Mouse (Mus musculus) limb, embryonic 11.5 days (tissue): ENCODE data around the gene 5830411N06Rik. TPM values are rescaled to one million over a fixed set of nuclear protein-coding genes. Genes with fewer than 3 reads are reported as not detected.

Experiments used
- ATAC-seq: fragments of 200-750 bp; cut with Nextera tagmentation; 2 replicates; pipeline ENCODE4 v1.8.0; 2017; ENCODE audit warnings: low read depth; ENCODE audit not compliant: insufficient number of reproducible peaks, low FRiP score, low TSS enrichment
- DNase-seq: peaks from one replicate; pipeline ENCODE4 v3.0.0-alpha.2; 2015; ENCODE audit warnings: low spot score
- H3K27ac ChIP-seq: fragments of 300-500 bp; sonication (generic); replicated peaks from 2 replicates; pipeline ENCODE4 v1.5.1; 2014; ENCODE audit warnings: low read depth, mild to moderate bottlenecking, low read length
- H3K27me3 ChIP-seq: fragments of 300-500 bp; sonication (generic); 2 replicates; pipeline ENCODE4 v1.6.1; 2014; ENCODE audit warnings: mild to moderate bottlenecking, low read length, mixed read lengths; ENCODE audit not compliant: control insufficient read depth, insufficient read depth
- H3K36me3 ChIP-seq: fragments of 300-500 bp; sonication (generic); 2 replicates; pipeline ENCODE4 v1.6.1; 2014; ENCODE audit warnings: mild to moderate bottlenecking, low read length, moderate library complexity, mixed read lengths; ENCODE audit not compliant: control insufficient read depth, insufficient read depth
- H3K4me1 ChIP-seq: fragments of 300-500 bp; sonication (generic); 2 replicates; pipeline ENCODE4 v1.6.1; 2014; ENCODE audit warnings: low read length, mixed read lengths; ENCODE audit not compliant: control insufficient read depth, insufficient read depth
- H3K4me2 ChIP-seq: fragments of 300-500 bp; sonication (generic); 2 replicates; pipeline ENCODE4 v1.6.1; 2014; ENCODE audit warnings: low read depth, mild to moderate bottlenecking, moderate library complexity; ENCODE audit not compliant: severe bottlenecking
- H3K4me3 ChIP-seq: fragments of 300-500 bp; sonication (generic); 2 replicates; pipeline ENCODE4 v1.5.1; 2014; ENCODE audit warnings: low read depth, low read length
- H3K9ac ChIP-seq: fragments of 300-500 bp; sonication (generic); 2 replicates; pipeline ENCODE4 v1.6.1; 2014; ENCODE audit warnings: mild to moderate bottlenecking, low read length
- H3K9me3 ChIP-seq: fragments of 300-500 bp; sonication (generic); 2 replicates; pipeline ENCODE4 v1.6.1; 2016; ENCODE audit warnings: low read length; ENCODE audit not compliant: control insufficient read depth
- WGBS: fragments of 180-500 bp; shearing (Covaris S2); extraction: QIAGEN DNeasy Blood & Tissue Kit; methylation state at CpG from one replicate; pipeline ENCODE4 v1.1.7; 2014; 5-methylcytosine and 5-hydroxymethylcytosine counted together
- polyA plus RNA-seq: library from polyadenylated mRNA; unstranded; fragments of >200 nt; fragmentation: Nextera tagmentation; extraction: Ambion mirVana; gene quantifications from 2 replicates; pipeline ENCODE4 v1.2.1, GENCODE M21; 2014

Gene 5830411N06Rik
- polyA plus RNA-seq, 1 experiment from 2014 or later: not detected

GRCm38 (mm10) chr7:140220375-140220774 lies 26.7 kb upstream of the 5830411N06Rik start:
- Histone ChIP-seq H3K36me3 (no peaks in the 10 kb centered on the region), H3K27me3 (no peaks in the 10 kb centered on the region), H3K4me3 (no peak overlapping the region), H3K9ac (no peak overlapping the region), H3K9me3 (no peaks in the 10 kb centered on the region), H3K4me2 (no peak overlapping the region), H3K4me1 (no peaks in the 10 kb centered on the region), H3K27ac (no peak overlapping the region)
- no peak for ATAC-seq
- 84% methylated on average over 4 of the region's 4 CpGs for WGBS
- no peak for DNase-seq

DNA sequence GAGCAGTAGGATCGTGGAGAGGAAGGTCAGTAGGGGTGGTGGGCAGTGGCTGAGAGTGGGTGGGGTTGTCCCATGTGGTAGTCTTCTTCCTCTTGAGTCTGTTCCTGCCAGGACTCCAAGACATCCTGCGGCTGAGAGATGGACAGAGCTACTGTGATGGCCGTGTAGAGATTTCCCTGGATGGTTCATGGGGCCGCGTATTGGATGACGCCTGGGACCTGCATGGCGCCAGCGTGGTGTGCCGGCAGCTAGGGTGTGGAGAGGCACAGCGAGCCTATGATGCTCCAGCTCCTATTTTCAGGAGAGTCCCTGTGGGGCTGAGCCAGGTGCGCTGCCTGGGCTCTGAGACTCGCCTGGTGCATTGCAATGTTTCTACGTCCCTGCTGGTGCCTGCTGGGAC lies 22.9 kb upstream of the 5830411N06Rik start:
- H3K9me3 ChIP-seq: no peaks in the 10 kb centered on the region
- no peak overlapping the region for H3K9ac ChIP-seq
- H3K27ac ChIP-seq: no peak overlapping the region
- no peak overlapping the region for H3K4me3 ChIP-seq
- no peaks in the 10 kb centered on the region for H3K36me3 ChIP-seq
- no peaks in the 10 kb centered on the region for H3K27me3 ChIP-seq
- DNase-seq: no peak
- no peaks in the 10 kb centered on the region for H3K4me1 ChIP-seq
- no peak for ATAC-seq
- no peak overlapping the region for H3K4me2 ChIP-seq
- WGBS: 83% methylated on average over 13 of the region's 13 CpGs

GRCm38 (mm10) chr7:140228476-140228875 lies 18.6 kb upstream of the 5830411N06Rik start:
- ATAC-seq: no peak
- Histone ChIP-seq H3K27me3 (no peaks in the 10 kb centered on the region), H3K27ac (no peak overlapping the region), H3K4me1 (no peaks in the 10 kb centered on the region), H3K4me2 (no peak overlapping the region), H3K4me3 (no peak overlapping the region), H3K36me3 (no peaks in the 10 kb centered on the region), H3K9me3 (no peaks in the 10 kb centered on the region), H3K9ac (no peak overlapping the region)
- 86% methylated on average over 13 of the region's 13 CpGs for WGBS
- no peak for DNase-seq

- 79% methylated on average over 2 of the region's 2 CpGs for WGBS
- no peaks in the 10 kb centered on the region for H3K36me3 ChIP-seq
- DNase-seq: no peak
- ATAC-seq: no peak
- H3K4me2 ChIP-seq: no peak overlapping the region
- H3K4me1 ChIP-seq: no peaks in the 10 kb centered on the region
- H3K9me3 ChIP-seq: no peaks in the 10 kb centered on the region
- no peak overlapping the region for H3K9ac ChIP-seq
- no peak overlapping the region for H3K4me3 ChIP-seq
- H3K27me3 ChIP-seq: no peaks in the 10 kb centered on the region
- no peak overlapping the region for H3K27ac ChIP-seq
Measured at GRCm38 (mm10) chr7:140231026-140231425, 16.1 kb upstream of the 5830411N06Rik start.

- WGBS: 96% methylated on average over 3 of the region's 3 CpGs
- Histone ChIP-seq H3K36me3 (no peaks in the 10 kb centered on the region), H3K27ac (no peak overlapping the region), H3K4me3 (no peak overlapping the region), H3K4me2 (no peak overlapping the region), H3K9ac (no peak overlapping the region), H3K4me1 (no peaks in the 10 kb centered on the region), H3K9me3 (no peaks in the 10 kb centered on the region), H3K27me3 (no peaks in the 10 kb centered on the region)
- ATAC-seq: no peak
- DNase-seq: no peak
Measured at GRCm38 (mm10) chr7:140233696-140234095, 13.4 kb upstream of the 5830411N06Rik start.

- Histone ChIP-seq H3K4me2 (no peak overlapping the region), H3K9ac (no peak overlapping the region), H3K4me1 (no peaks in the 10 kb centered on the region), H3K9me3 (no peaks in the 10 kb centered on the region), H3K27me3 (no peaks in the 10 kb centered on the region), H3K36me3 (no peaks in the 10 kb centered on the region), H3K27ac (no peak overlapping the region), H3K4me3 (no peak overlapping the region)
- no peak for DNase-seq
- no peak for ATAC-seq
- WGBS: 86% methylated on average over 7 of the region's 7 CpGs
Measured at GRCm38 (mm10) chr7:140253780-140254299, 6.8 kb downstream of the 5830411N06Rik start.

- Histone ChIP-seq H3K4me3 (no peak overlapping the region), H3K4me1 (no peaks in the 10 kb centered on the region), H3K27me3 (no peaks in the 10 kb centered on the region), H3K27ac (no peak overlapping the region), H3K9ac (no peak overlapping the region), H3K9me3 (no peaks in the 10 kb centered on the region), H3K36me3 (no peaks in the 10 kb centered on the region), H3K4me2 (no peak overlapping the region)
- 89% methylated on average over 9 of the region's 9 CpGs for WGBS
- ATAC-seq (no peak), DNase-seq (no peak)
Measured at GRCm38 (mm10) chr7:140295746-140296145, 48.7 kb downstream of the 5830411N06Rik start.

GRCm38 (mm10) chr7:140296876-140297275 lies 49.8 kb downstream of the 5830411N06Rik start:
- Histone ChIP-seq H3K4me3 (no peak overlapping the region), H3K9ac (no peak overlapping the region), H3K4me2 (no peak overlapping the region), H3K27ac (no peak overlapping the region), H3K4me1 (no peaks in the 10 kb centered on the region), H3K9me3 (no peaks in the 10 kb centered on the region), H3K36me3 (no peaks in the 10 kb centered on the region), H3K27me3 (no peaks in the 10 kb centered on the region)
- DNase-seq (no peak), ATAC-seq (no peak)
- 76% methylated on average over 6 of the region's 6 CpGs for WGBS

GRCm38 (mm10) chr7:140299416-140299815 lies 52.3 kb downstream of the 5830411N06Rik start:
- H3K9me3 ChIP-seq: no peaks in the 10 kb centered on the region
- H3K27me3 ChIP-seq: no peaks in the 10 kb centered on the region
- H3K27ac ChIP-seq: no peak overlapping the region
- no peak overlapping the region for H3K4me3 ChIP-seq
- H3K4me1 ChIP-seq: no peaks in the 10 kb centered on the region
- ATAC-seq (no peak), DNase-seq (no peak)
- H3K4me2 ChIP-seq: no peak overlapping the region
- H3K9ac ChIP-seq: no peak overlapping the region
- H3K36me3 ChIP-seq: no peaks in the 10 kb centered on the region
- WGBS: 86% methylated on average over 3 of the region's 3 CpGs
